Mouse (Mus musculus) skeletal muscle tissue, adult 2 months (tissue): Measurements from ENCODE around the gene Itgb6.

Experiments used
- DNase-seq: peaks from one replicate; pipeline ENCODE4 v3.0.0-alpha.2; 2012; ENCODE audit warnings: low read depth, low spot score

Gene Itgb6

DNA sequence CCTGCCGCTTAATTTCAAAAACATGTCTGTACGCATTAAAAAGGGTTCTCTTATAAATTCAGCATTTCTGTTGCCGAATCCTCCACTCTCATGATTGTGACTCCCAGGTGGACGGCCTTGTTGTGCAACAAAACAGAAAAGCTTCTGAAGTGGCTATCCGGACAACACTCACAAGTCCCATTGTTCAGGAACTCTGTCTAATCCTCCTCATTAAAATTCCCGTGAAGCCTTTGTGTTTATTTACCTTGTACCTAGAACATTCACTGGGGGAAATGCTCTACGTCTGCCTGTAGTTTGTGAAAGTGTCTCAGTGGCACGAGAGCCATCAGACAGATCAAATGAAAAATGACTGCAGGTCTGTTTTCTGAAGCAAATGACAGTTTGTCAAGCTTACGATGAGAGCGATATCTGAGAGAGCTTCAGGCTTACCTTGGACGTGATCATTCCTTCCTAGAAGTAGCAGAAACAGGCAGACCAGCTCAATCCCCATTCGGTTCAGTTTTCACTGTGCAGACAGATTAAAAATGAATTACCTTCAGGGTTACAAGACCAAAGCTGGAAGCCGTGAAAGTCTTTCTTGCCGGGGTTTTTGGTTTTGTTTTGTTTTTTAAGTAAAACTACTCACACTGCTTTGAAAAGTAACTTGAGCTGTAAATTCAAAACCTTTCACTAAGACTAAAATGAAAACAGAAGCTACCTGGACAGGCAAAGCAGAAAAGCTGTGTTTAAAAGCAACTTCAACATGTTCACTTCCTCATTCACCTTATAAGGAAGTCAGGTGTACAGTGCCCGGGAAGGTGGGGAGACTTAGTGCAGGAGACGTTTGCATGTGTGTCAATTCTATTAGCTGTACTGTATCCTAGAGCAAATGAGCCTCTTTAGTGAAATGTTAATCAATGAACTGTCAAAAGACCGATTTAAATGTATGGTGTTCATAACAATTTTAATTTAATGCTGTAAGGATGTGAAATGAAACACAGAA, 49.2 kb downstream of the Itgb6 start:
- DNase-seq = no peak

DNA sequence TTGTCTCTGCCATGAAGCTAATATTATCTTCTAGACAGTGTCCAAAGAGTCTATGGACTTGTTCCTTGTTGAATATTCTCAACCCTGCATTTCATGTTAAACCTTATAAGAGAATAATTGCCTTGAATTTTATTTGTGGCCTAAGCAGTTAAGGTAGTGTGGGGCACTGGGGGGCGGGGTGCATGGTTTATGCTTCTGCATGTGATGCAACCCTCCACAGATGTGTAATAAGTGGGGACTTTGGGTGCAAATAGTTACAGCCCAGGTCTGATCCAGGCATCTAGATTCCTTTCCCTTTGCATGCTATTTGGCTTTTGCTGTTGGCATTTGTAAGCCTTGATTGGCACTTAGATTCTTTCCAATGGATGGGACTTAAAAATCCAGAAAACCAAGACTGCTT, 51.2 kb downstream of the Itgb6 start:
- no peak for DNase-seq

DNA sequence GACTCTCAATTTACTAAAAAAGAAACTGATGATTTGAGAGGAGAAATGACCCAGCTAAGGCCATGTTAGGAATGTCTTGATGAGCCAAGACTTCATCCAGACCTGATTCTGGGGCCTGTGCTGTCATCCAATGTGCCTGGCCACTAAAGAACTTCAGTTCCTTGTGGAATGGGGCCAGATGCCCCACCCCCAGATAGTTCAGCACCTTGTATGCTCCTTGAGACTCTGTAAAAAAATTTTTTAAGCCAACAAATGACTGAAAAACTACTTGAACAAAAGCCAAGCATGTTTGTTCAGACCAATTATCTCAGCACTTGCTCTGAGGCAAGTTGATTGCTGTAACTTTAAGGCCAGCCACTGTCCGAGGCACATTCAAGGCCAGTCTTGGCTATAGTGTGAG, 59.4 kb downstream of the Itgb6 start:
- peak; percentile 9 for DNase-seq

DNA sequence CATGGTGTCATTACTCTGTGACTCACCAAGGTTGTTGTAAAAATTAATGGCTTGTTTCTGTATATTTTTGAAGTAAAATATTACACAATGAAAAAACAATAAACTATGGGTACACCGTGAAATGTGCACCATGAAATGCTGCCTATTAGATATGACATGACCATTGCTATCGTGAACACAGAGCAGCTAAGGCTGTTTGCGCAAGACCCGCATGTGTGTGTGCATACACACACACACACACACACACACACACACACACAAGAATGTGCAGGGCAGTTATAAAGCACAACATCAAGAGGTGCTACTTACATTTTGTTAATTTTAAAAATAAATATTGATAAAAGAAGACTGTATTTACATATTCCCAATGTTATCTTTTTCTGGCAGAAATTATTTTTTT, 62.5 kb downstream of the Itgb6 start:
- DNase-seq = no peak

- DNase-seq = peak; percentile 53
Observed at GRCm38 (mm10) chr2:60658992-60659391, 63.5 kb downstream of the Itgb6 start.

DNA sequence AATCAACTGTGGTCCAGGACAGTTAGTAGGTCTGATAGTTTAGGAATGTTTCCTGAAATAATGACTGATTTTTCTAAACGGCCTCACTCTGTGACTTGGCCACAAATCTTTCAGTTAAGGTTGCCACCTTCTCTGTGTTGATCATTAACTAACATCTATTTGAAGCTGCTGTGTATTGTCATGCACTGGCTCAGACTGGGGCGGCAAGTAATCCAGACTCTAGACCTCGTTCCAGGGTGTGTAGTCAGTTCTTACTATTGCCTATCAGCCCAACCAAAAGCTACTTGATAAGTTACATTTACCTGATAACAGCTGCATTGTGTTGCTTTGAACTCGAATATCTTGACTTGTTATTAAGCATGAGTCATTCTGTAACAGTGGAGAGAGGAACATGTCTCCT, 67.6 kb downstream of the Itgb6 start:
- no peak for DNase-seq

- no peak for DNase-seq
Observed at GRCm38 (mm10) chr2:60650155-60650554, 72.3 kb downstream of the Itgb6 start.

DNA sequence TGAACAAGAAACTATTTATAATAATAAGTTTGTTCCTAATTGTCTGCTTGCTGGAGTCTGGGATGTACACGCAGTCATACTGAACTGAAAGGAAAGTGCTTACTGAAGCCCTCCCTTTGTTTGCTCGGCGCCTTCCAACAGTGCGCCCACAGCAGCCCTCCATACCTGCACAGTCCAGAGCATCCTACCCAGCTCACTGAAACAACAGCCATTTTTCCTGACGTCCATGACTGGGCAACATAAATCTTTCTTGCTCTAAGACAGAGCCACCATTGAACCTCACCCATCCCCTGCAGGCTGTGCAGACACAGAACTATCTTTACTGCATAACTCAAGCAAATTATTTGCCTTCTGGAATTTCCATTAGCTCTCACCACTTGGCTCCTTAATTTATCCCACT, 74.8 kb downstream of the Itgb6 start:
- DNase-seq = no peak

DNA sequence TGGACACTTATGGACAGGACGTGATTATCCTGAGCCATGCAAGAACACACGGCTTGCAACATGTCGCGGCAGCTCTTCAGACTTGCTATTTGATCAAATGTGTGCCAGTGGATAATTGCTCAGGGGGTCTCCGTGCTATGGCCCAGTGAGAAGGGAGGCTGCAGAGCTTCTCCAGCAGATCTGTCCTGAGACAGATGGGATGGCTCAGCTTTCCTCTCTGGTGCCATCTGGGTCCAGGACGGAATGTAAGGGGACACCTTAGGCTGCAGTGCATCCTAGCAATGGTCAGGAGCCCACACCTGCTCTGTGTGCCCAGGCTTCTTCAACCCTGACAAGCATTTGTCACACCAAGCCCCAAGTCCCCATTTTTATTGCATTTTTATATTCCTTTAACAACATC, 75.9 kb downstream of the Itgb6 start:
- DNase-seq = peak; percentile 11

- no peak for DNase-seq
Observed at GRCm38 (mm10) chr2:60643406-60643805, 79.0 kb downstream of the Itgb6 start.

GRCm38 (mm10) chr2:60642606-60643005, 79.8 kb downstream of the Itgb6 start:
- DNase-seq = peak; percentile 12

DNA sequence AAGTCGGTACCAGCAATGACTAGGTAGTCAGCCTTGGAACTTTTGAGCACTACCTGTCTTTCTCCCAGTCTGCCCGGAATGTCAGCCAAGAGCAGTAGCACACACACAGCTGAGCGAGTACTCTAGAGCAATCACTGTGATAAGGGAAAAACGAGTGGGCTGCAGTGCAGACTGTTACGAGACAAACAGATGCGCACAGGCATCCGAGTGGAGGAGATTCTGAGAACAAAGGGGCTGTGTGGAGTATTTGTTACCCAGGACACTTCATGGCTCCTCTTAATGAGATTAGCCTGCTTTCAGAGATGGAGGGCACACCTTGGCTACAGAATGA, 82.1 kb downstream of the Itgb6 start:
- no peak for DNase-seq

- no peak for DNase-seq
Observed at GRCm38 (mm10) chr2:60639617-60640341, 82.7 kb downstream of the Itgb6 start.

DNA sequence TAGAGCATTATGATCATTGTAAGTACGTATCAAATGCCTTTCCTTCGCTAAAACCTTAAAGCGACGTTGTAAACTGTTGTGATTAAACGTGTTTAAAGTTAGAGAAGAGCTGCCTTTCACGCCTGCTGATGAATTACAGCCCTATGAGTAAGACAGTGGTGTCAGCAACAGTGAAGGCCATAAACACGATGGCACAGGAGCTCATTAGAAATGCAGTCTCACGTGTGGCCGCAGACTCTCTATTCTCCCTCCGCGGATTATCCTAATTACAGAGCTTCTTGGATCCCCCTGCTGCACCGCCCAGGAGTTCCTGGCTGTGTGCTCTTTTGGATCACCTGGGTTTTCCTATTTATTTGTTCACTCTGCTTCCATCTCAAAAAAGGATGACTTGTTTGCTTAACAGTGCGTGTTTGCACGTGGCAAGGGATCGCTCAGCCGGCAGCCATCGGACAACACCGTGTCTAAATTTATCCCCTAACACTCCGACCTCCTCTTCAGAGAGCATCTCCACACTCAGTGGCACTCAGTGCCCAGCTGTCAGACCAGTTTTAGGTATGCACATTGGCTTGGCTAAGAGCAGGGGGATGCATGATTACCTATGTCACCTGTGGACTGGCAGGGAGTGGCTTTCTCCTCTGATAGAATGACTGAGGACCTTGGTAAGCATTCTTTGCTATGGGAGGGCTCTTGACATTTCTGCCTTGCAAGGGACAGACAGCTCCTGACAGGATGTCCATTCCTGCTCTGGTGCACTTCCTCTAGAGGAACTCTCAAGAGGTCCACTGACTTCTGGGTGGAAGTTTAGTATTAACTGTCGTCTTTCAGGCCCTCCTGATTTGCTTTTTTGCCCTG, 85.3 kb downstream of the Itgb6 start:
- no peak for DNase-seq

DNA sequence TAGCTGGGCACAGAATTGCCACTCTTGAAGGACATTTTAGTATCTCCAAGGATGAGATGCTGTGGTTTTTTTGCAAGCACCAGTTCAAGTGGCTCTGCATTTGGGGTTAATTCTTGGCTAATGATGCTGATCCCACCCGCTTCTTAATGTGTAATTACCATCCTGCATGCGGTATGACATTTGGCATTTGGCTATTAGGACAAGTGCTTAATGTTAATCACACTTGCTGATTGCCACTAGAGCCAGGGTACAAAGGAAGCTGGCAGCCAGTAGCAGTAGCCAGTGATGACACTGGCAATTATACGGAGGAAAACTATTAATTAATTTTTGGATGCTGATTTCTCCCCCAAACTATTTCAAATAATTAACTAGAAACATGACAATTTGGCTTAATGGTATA, 86.0 kb downstream of the Itgb6 start:
- DNase-seq = no peak

GRCm38 (mm10) chr2:60636038-60636437, 86.4 kb downstream of the Itgb6 start:
- DNase-seq = no peak

DNA sequence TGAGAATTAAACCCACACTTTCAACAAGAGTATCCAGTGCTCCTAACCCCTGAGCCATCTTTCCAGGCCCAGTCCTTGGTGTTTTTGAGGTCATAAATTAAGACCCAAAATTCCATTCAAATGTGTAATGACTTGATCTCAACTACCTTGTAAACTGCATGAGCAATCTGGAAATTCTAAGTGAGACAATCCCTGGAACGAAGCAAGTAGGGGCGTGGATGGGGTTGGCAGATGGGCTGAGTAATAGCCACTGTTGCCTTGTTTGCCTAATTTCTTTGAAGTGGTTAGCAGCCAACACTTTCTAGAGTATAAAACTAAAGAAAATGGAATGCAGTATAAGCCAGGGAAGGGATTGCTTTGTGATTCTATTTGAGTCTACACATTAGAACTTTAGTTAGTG, 89.7 kb downstream of the Itgb6 start:
- DNase-seq = peak; percentile 27

GRCm38 (mm10) chr2:60630304-60630703, 92.1 kb downstream of the Itgb6 start:
- no peak for DNase-seq

DNA sequence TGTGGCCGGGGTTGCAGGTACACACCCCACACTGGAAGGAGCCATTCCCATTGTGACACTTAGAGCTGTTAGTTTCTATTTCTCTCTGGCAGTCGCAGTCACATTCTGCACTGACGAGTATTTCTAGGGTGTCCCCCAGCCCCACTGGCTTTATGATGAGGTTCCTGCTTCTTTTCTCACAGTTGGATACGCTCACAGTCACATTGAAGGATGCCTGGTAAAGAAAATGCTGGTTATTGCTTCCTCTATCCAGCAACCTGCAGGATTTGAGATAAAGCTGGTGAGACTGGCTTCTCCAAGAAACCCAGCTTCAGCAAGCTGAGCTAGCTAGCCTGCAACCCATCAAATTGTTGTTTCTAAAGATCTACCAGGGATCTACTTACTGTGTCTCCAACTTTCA, 94.5 kb downstream of the Itgb6 start:
- no peak for DNase-seq

DNA sequence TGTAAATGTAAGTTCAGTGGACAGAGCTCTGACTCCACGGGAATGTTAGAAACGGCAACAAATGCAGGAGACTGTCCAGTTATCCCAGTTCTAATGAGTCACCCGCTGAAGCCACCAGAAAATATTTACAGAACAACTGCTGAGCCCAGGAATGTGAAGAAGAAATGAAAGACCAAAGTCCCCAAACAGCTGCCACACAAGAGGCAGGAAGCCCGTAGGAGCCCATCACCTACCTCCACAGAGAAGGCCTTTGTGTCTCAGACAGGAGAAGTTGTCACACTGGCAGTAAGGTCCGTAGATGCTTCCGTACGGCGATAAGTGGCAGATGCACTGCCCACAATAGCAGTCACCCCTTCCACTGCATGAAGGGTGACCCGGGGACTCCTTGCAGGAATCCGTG, 94.9 kb downstream of the Itgb6 start:
- DNase-seq = no peak

DNA sequence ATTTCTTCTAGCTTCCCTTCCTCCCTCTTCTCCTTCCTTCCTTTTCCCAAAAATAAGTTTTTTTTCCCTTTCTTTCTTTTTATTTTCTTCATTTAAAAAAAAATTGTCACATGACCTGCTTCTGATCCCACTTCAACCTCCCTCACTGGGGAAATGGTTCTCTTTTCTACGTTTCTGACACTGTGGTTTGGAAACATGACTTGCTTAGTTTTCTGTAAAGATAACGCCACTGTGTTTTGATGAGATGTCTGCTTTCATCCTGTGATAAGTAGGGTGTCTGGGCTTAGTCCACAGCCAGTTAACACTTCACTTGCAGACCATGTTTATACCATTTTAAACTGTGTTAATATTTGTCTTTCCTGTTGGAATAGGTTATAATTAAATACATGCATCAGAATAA, 96.7 kb downstream of the Itgb6 start:
- no peak for DNase-seq

- DNase-seq = no peak
Observed at GRCm38 (mm10) chr2:60622161-60622560, 100.3 kb downstream of the Itgb6 start.
